Mouse (Mus musculus) myocyte (in vitro differentiated cells): ENCODE measurements at regions not wholly inside any gene's neighbourhood (a gene's known extent, or its start where the extent isn't known, plus 50 kb on each side); places are given as distances from the start of the nearest gene placed in this dataset.

Experiments used
- H3K27me3 ChIP-seq: one replicate; pipeline ENCODE4 v1.6.1; 2011; ENCODE audit not compliant: control insufficient read depth, insufficient read depth, insufficient read length
- H3K36me3 ChIP-seq: one replicate; pipeline ENCODE4 v1.6.1; 2011; ENCODE audit not compliant: control insufficient read depth, insufficient read depth
- H3K4me2 ChIP-seq: one replicate; pipeline ENCODE4 v1.6.1; 2011; ENCODE audit warnings: low read depth, control low read depth
- H3K4me3 ChIP-seq: one replicate; pipeline ENCODE4 v1.5.1; 2011; ENCODE audit warnings: mild to moderate bottlenecking, control low read depth, moderate library complexity
- H3K79me2 ChIP-seq: one replicate; pipeline ENCODE4 v1.6.1; 2011; ENCODE audit not compliant: control insufficient read depth, insufficient read depth
- H3ac ChIP-seq: one replicate; pipeline ENCODE4 v1.6.1; 2011; ENCODE audit not compliant: control insufficient read depth, insufficient read length
- CEBPB ChIP-seq: IDR thresholded peaks from 2 replicates; pipeline ENCODE4 v1.6.1; 2011; ENCODE audit warnings: mild to moderate bottlenecking, moderate library complexity; ENCODE audit not compliant: poor library complexity, insufficient read depth, severe bottlenecking
- E2F4 ChIP-seq: IDR thresholded peaks from one replicate; pipeline ENCODE4 v1.6.1; 2011; ENCODE audit warnings: mild to moderate bottlenecking, control low read depth, moderate library complexity; ENCODE audit not compliant: insufficient read depth
- MAX ChIP-seq: IDR thresholded peaks from one replicate; pipeline ENCODE4 v1.6.1; 2011; ENCODE audit warnings: low read depth, mild to moderate bottlenecking, control low read depth
- MYOD1 ChIP-seq, 3 experiments: IDR thresholded peaks; one replicate each; pipeline ENCODE4 v1.6.1; 2011; ENCODE audit warnings: control low read depth in 2 of 3, low read depth in 2 of 3, mild to moderate bottlenecking in 2 of 3, moderate library complexity in 1 of 3; ENCODE audit not compliant: insufficient read length in 2 of 3, control insufficient read depth in 1 of 3
- MYOG ChIP-seq, 3 experiments: IDR thresholded peaks; one replicate each; pipeline ENCODE4 v1.6.1; 2011; ENCODE audit warnings: control low read depth in 2 of 3, low read depth in 2 of 3, mild to moderate bottlenecking in 2 of 3; ENCODE audit not compliant: insufficient read length in 2 of 3, control insufficient read depth in 1 of 3, insufficient read depth in 1 of 3
- POLR2A ChIP-seq: IDR thresholded peaks from one replicate; pipeline ENCODE4 v1.6.1; 2011; ENCODE audit warnings: low read depth, mild to moderate bottlenecking, control low read depth, moderate library complexity; ENCODE audit not compliant: insufficient read length
- POLR2AphosphoS2 ChIP-seq: IDR thresholded peaks from one replicate; pipeline ENCODE4 v1.6.1; 2011; ENCODE audit warnings: low read depth, control low read depth; ENCODE audit not compliant: insufficient read length
- REST ChIP-seq: IDR thresholded peaks from one replicate; pipeline ENCODE4 v1.6.1; 2011; ENCODE audit warnings: mild to moderate bottlenecking, control low read depth, moderate library complexity; ENCODE audit not compliant: insufficient read depth, insufficient read length
- SRF ChIP-seq: IDR thresholded peaks from one replicate; pipeline ENCODE4 v1.6.1; 2011; ENCODE audit warnings: low read depth; ENCODE audit not compliant: control insufficient read depth, insufficient read length
- TCF12 ChIP-seq: IDR thresholded peaks from one replicate; pipeline ENCODE4 v1.6.1; 2011; ENCODE audit warnings: mild to moderate bottlenecking, control low read depth; ENCODE audit not compliant: poor library complexity, insufficient read depth, severe bottlenecking
- TCF3 ChIP-seq: IDR thresholded peaks from one replicate; pipeline ENCODE4 v1.6.1; 2011; ENCODE audit warnings: low read depth, control low read depth; ENCODE audit not compliant: insufficient read length
- USF1 ChIP-seq: IDR thresholded peaks from one replicate; pipeline ENCODE4 v1.6.1; 2011; ENCODE audit warnings: low read depth, mild to moderate bottlenecking, control low read depth, moderate library complexity

DNA sequence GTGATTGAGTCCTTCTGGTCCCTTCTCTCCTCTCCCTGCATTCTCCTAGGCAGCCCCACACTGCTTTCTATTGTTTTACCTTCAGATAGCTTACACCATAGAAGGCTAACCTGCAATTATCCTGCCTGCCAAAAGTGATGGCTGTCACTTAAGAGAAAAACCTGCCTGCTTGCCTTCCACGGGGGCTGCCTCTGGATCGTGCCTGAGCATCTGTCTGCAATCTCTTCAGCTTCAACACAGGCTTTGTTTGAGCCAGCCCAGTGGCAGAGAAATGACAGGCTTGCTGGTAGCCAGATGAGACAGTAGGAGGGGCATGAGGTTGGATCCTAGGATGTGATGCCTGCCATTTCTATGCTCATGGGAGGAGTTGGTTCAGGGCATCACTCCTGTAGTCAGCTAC is 345.2 kb upstream of the Tshz3 start:
- H3K27me3 ChIP-seq, result peaks cover 5% of the 10 kb centered on the region
- TF ChIP-seq REST (no peak), SRF (no peak), POLR2AphosphoS2 (no peak)
- H3K4me2 ChIP-seq, result no peak overlapping the region

DNA sequence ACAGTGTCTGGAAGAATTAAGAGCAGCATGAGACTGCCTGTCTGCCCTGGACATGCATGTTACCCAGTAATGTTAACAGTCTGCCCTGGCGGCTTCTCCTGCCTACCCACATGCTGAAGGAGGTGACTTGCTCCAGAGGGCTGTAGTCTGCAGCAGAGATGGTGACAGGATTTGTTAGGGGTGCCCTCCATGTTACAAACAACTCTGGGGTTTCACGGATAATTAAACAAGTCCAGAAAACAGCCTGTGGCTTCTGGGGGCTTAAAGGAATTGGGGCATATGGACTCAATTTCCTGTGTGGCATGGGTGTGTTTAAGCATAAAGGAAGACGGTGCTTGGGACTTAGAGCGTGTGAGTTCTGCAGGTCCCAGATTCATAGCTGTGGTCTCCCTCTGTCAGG is 347.3 kb upstream of the Tshz3 start:
- no peak overlapping the region for H3K4me3 ChIP-seq
- no peak for TF ChIP-seq POLR2AphosphoS2
- no peak for TF ChIP-seq USF1
- no peak for TF ChIP-seq MYOD1 (IDR thresholded peaks at IDR 0.05; ENCODE audit: control insufficient read depth in 1 of 3, insufficient read length in 2 of 3, low read depth in 2 of 3)
- TF ChIP-seq TCF12, result no peak
- H3ac ChIP-seq, result no peak overlapping the region
- no peaks in the 10 kb centered on the region for H3K36me3 ChIP-seq
- no peak overlapping the region for H3K4me2 ChIP-seq
- H3K79me2 ChIP-seq, result no peaks in the 10 kb centered on the region
- peaks cover 5% of the 10 kb centered on the region for H3K27me3 ChIP-seq

More for the DNA sequence above, 345.2 kb upstream of the Tshz3 start:
- no peak overlapping the region for H3ac ChIP-seq
- no peaks in the 10 kb centered on the region for H3K79me2 ChIP-seq
- H3K4me3 ChIP-seq, result no peak overlapping the region
- H3K36me3 ChIP-seq, result no peaks in the 10 kb centered on the region

DNA sequence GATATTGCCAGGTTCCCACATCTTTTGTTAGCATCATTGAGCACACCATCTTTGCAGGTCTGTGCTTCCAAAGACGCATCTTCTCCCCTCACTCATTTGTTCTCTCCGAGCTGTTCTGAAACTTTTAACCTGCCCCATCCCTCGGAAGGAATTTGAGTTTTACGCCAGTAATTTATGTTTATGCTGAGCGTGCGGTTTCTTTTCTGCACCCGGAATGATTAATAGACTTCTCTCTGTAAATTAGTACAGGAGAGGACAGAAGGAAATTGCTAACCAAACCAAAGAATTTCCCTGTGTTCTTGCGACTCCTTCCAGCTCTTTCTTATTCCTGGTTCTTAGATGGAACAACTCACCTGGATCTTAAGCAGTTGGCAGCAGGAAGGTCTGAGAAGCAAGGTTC is 349.7 kb upstream of the Tshz3 start:
- no peak overlapping the region for H3K4me2 ChIP-seq

DNA sequence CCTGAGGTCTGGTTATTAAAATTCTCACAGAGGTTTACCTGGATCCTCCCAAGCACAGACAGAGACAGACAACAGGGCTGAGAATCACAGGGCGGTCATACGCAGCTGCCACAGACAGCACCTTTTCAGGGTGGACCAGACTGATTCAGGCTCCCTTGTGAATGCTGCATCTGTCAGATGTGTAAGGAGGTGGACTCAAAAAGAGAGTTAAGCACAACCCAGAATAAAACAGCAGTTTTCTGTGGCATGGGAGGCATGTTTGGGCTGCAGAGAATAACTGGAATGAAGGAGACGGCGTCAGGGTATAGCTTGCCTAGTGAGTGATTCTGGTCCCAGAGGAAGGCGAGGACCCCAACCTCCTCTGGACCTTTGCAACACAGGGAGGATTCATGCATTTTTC is 363.1 kb upstream of the Tshz3 start:
- TF ChIP-seq SRF (no peak), E2F4 (no peak), MYOD1 (IDR thresholded peaks at IDR 0.05; ENCODE audit: control insufficient read depth in 1 of 3, insufficient read length in 2 of 3, low read depth in 2 of 3) (no peak), REST (no peak), TCF12 (no peak), POLR2A (no peak), MYOG (IDR thresholded peaks at IDR 0.05; ENCODE audit: control insufficient read depth in 1 of 3, insufficient read depth in 1 of 3, insufficient read length in 2 of 3, low read depth in 2 of 3) (no peak), TCF3 (no peak), CEBPB (no peak), USF1 (no peak), MAX (no peak), POLR2AphosphoS2 (no peak)
- Histone ChIP-seq H3K79me2 (no peaks in the 10 kb centered on the region), H3K4me3 (no peak overlapping the region), H3ac (no peak overlapping the region), H3K27me3 (no peaks in the 10 kb centered on the region), H3K36me3 (no peaks in the 10 kb centered on the region), H3K4me2 (no peak overlapping the region)

More for the DNA sequence above, 349.7 kb upstream of the Tshz3 start:
- TF ChIP-seq REST (no peak), MYOG (IDR thresholded peaks at IDR 0.05; ENCODE audit: control insufficient read depth in 1 of 3, insufficient read depth in 1 of 3, insufficient read length in 2 of 3, low read depth in 2 of 3) (no peak), POLR2AphosphoS2 (no peak), E2F4 (no peak), MYOD1 (IDR thresholded peaks at IDR 0.05; ENCODE audit: control insufficient read depth in 1 of 3, insufficient read length in 2 of 3, low read depth in 2 of 3) (no peak), MAX (no peak), TCF3 (no peak), USF1 (no peak), TCF12 (no peak), CEBPB (no peak), SRF (no peak), POLR2A (no peak)
- Histone ChIP-seq H3K79me2 (no peaks in the 10 kb centered on the region), H3ac (no peak overlapping the region), H3K36me3 (no peaks in the 10 kb centered on the region), H3K27me3 (no peaks in the 10 kb centered on the region), H3K4me3 (no peak overlapping the region)

DNA sequence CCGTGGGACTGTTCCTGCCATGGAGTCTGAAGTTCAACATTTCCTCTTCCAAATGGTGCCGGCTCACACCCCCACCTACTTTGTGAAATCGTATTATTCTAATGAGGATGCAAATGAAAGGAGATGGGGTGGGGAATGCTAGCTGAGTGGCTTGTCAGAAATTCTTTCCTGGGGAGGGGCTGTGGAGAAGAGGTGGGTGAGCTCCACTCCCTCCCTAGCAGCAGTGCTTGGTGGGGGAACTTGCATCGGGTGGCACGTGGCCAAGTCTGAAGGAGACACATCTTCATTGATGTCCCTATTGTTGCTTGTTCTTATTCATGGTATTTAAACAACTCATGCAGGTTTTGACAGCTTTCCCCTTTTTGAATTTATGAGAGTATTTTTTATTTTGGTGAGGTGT is 363.8 kb upstream of the Tshz3 start:
- TF ChIP-seq E2F4 (no peak), CEBPB (no peak), TCF3 (no peak), REST (no peak), MYOD1 (IDR thresholded peaks at IDR 0.05; ENCODE audit: control insufficient read depth in 1 of 3, insufficient read length in 2 of 3, low read depth in 2 of 3) (no peak), POLR2AphosphoS2 (no peak), POLR2A (no peak), MAX (no peak), MYOG (IDR thresholded peaks at IDR 0.05; ENCODE audit: control insufficient read depth in 1 of 3, insufficient read depth in 1 of 3, insufficient read length in 2 of 3, low read depth in 2 of 3) (no peak), TCF12 (no peak), USF1 (no peak), SRF (no peak)
- Histone ChIP-seq H3K27me3 (no peaks in the 10 kb centered on the region), H3K79me2 (no peaks in the 10 kb centered on the region), H3ac (no peak overlapping the region), H3K4me2 (no peak overlapping the region), H3K4me3 (no peak overlapping the region), H3K36me3 (no peaks in the 10 kb centered on the region)
